Mouse (Mus musculus) erythroid progenitor cell, adult 5-6 weeks (primary cell): Measurements from ENCODE around the gene Brip1. TPM values are rescaled to one million over a fixed set of nuclear protein-coding genes. Genes with fewer than 3 reads are reported as not detected.
"Not testable (repeated sequence)": the region's sequence is repeated elsewhere in the genome, so short reads cannot be mapped to it uniquely, and the experiment has no call there.

Experiments used
- ATAC-seq: replicated peaks from 2 replicates; pipeline ENCODE4 v1.8.0; 2016; ENCODE audit warnings: moderate number of reproducible peaks, mild to moderate bottlenecking, moderate TSS enrichment, inconsistent platforms; ENCODE audit not compliant: poor library complexity, low FRiP score, severe bottlenecking
- total RNA-seq, 2 experiments: library from RNA; stranded (forward) in 1 of 2; stranded (reverse) in 1 of 2; fragments of 150-400 nt in 1 of 2; fragments of 186-747, 209-891 nt in 1 of 2; gene quantifications; 2 replicates each; pipeline versions ENCODE4 v1.2.3 to v1.2.4; 2015 to 2017; ENCODE audit warnings: low replicate concordance in 2 of 2

Gene Brip1
- total RNA-seq (2015; ENCODE audit: low replicate concordance), result 15.5 and 33.5 TPM in 2 replicates
- 16.7 and 19.6 TPM in 2 replicates for total RNA-seq (2017; ENCODE audit: low replicate concordance)

DNA sequence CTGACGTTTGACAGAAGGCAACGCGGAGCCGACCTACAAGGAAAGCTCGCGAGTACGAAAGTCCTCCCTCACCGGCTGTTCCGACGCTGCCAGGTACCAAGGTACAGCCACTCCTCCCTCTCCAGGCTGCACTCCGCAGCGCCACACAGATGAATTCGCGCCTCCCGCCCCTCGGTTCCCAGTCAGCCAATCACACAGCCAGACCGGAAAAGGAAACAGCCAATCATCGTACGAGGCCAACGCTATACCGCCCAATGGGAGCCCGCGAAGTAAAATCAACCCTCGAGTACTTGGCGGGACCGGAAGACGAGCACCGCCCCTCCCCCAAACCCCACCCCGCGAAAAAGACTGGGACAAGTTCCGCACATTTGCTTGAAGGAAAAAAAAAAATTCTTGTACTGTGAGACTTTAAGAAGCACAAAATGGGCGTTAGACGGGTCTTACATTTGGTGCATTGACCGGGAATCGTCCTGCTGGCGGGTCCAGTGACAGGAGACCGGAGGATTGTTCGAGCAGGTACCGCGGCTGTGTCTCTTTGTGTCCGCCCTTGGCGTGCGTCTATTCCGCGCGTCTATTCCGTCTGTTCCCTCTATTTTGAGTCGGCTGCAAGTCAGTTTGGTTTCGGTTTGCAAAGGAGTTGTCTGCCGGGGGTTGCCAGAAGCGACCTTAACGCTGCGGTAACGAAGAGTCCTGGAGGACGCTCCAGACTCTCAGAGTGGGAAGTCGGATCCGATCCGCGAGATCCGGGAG is at the start of gene Brip1:
Brip1 (minus strand) TSS at position 157 of the 750 bp plus-strand sequence.
- peak; percentile 98 for ATAC-seq

DNA sequence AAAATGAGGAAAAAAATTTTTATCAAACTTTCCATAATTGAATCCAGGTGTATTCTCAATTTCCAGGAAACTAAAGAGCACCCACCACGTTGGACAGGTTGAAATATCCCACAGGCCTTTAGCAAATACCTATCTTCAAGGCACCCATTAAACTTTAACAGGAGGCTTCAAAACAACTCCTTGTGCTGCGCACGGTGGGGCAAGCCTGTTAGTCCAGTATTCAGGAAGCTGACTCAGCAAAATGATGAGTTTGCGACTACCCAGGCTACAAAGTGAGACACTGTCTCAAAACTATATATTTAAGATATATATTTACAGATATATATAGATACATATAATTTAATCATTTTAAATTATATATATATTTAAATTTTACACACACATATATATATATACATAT is 31.5 kb upstream of the Brip1 start:
- ATAC-seq, result no peak

DNA sequence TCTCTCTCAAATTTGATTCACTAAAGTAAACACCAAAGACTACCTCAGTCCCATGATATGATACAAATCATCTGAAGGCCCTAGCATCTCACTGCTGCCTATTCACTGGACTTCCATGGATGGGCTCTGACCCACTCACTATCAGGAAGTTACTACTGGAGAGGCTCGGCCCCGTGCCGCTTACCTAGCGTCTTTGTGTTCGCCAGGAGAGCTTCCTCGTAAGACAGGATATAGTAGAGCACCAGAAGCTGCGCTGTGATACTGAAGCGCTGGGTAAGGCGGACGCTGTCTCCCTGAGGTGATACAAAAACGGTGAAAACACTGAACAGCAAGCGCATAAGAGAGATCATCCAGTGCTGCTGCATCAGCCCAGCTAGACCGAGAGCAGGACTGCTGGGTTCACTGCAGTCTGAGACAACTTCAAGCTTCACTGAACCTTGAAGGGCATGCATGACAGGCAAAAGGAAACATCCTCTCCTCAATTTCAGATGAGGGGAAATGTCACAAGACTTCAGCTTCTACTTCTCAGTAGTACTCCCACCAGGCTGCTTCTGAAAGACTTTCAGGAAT is 30.9 kb upstream of the Brip1 start:
- ATAC-seq, result no peak

DNA sequence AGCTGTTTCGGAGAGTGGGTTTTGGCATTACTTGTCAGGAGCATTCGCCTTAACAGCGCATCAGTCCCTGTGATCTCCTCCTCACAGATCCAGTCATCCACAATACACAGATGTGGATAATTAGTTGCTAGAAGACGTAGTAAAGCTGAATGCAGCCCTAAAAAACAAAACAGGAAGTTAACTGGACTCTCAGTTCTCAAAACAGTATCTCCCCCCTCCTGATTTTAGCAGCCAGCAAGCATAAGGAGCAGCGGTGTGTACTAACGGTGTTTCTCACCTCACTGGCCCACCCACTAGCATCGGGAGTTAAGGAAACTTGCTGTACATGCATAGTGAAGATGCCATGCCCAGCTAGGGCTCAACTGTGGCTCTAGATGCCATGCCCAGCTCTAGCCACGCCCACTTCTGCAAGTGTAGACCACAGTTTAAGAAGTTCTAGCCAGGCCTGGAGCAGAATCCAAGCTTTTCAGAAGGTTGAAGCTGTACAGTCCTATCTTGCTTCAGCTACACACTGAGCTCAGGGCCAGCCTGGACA is 25.7 kb upstream of the Brip1 start:
- no peak for ATAC-seq

DNA sequence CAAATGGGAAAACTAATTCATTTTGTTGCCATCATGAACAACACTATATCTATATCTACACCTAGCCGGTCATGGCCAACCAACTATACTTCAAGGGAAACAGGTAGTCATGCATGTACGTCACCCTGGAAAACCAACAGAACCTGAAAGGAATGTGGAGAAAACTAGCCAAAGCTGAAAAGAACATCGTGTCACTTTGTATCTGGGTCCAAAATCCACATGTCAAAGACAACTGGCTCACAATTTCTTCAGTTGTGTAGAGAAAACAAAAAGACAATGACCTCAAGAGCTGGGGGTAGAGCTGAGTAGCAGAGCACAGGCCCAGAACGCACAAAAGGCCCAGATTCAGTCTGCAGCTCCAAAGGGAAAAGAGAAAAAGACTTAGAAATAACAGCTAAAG is 24.8 kb upstream of the Brip1 start:
- no peak for ATAC-seq

DNA sequence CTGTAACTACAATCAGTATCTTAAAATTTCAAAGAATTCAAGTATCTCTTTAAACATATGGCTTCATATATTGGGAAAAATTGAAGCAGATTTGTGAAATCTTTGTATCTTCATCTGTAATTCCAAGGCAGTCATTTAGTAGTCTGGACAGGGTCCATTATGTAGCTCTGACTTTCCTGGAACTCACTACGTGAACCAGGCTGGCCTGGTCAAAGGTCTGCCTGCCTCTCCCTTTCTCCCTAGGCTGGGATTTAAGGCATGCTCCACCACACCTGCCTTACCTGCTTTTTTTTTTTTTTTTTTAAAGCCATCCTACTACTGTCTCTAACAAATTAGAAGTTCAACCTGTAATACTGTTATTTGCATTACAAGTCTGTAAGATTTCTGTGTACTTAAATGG is 10.8 kb upstream of the Brip1 start:
- ATAC-seq, result no peak

DNA sequence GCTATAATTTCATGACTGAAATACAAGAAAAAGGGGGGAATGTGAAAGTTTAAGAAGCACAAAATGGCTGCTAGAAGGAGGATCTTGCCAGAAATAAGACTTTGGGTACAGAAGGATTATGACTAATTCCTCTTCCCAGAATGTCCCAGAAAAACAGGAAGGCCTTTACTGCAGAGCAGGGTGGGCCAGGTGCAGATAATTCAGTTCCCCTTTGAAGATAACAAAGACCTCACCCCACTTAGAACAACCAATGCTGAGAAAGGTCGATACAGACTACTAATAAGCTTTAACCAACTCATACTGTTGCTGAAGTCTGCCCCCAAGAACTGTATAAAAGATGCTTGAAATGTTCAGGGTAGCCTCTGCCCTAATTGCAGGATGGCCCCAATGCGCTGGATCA is 8.1 kb upstream of the Brip1 start:
- no peak for ATAC-seq

DNA sequence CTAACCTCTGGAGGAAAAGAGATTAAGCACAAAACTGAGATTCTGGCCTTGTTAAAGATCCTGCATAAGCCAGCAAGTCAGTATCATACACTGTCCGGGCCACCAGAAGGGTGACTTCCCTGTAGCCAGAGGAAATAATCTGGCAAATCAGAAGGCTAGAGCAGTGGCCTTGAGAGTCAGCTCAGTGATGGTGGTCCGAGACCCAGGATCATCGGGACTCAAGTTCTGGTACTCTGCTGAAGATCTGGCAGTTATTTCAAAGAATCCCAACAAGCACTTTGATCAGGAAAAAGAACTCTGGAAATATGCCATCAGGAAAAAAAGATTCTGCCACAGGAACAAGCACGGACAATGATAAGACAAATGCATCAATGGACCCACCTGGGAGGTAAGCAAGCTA is 4.9 kb upstream of the Brip1 start:
- ATAC-seq, result no peak

DNA sequence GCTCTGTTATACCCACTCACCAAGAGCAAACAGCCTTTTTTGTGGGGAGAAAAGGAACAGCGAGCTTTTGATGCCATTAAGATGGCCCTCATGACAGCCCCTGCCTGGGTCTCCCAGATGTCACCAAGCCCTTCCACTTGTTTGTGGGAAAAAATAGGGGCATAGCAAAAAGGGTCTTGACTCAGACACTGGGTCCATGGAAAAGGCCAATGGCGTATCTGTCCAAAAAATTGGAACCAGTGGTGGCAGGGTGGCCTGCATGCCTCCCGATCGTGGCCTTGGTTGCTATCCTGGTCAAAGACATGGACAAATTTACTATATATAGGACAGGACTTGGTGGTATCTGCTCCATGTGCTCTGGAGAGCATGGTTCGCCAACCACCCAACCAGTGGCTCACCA is 4.0 kb upstream of the Brip1 start:
- no peak for ATAC-seq

DNA sequence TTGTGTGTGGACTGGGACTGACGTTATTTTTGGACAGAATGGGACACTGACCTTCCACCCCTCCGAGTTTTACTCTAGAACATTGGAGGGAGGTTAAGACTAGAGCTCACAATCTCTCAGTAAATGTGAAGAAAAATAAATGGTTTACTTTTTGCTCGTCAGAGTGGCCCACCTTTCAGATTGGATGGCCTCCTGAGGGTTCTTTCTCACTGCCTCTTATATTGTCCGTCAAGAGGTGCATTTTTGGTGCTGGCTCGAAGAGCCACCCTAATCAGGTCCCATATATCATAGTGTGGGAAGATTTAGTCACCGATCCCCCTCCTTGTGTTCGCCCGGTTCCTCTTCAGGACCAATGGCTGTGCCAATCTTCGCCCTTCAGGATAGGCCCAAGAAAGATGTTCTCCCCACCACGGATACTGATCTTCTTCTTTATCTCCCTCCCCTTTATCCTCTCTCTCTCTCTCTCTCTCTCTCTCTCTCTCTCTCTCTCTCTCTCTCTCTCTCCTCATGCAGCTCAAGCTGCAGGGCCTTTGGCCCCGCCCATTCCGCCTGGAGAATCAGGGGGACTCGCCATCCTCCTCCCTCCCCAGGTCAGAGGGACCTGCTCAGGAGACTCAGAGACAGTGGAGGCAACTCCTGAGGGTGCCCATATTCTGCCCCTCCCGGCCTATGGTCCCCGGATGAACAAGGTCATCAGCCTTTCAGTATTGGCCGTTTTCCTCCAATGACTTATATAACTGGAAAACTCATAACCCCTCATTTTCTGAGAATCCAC is 1.1 kb upstream of the Brip1 start:
- peak; percentile 45; the same call in 1 of the 2 replicates for ATAC-seq

DNA sequence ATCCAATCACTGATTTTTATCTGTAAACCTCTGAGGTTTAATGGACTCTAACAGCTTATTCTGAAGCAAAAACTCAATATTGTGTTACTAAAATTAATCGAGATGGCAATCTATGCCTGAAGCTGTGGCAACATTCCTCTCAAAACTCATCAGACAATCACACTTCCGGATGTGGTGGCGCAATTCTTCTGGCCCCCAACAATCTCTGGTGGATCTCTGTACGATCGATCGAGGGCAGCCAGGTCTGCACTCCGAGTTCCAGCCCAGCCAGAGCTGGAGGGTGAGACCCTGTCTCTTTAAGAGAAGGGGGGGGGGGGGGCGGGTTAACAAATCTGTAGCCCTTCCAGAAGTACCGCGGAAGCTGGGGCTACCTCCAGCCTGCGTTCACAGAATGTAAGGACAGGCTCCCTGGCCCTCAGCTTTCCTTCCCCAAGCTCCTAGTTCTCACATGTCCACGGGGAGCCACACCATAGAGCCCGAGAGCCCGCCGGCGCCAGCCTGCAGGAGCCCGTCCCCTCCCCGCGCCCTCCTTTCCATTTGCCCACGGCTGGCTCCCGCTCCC is 452 bp downstream of the Brip1 start:
- peak; percentile 64 for ATAC-seq

DNA sequence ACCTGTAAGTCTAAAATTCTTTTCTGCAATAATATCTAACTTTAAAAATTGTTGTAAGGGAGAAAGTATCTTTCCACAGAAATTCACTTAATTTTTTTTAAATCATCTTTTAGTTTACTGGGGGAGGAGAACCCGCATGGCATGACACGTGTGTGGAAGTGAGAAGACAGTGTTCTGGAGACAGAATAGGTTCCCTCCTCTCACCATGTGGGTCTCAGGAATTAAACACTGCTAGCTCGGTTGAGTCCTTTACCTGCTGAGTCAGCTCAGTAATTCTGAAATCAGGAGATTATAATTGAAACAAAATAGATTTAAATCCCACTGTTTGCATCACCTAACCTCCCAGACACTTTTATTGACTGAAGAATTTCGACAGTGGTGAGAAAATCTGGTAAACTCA is 1.3 kb downstream of the Brip1 start:
- ATAC-seq, result no peak

DNA sequence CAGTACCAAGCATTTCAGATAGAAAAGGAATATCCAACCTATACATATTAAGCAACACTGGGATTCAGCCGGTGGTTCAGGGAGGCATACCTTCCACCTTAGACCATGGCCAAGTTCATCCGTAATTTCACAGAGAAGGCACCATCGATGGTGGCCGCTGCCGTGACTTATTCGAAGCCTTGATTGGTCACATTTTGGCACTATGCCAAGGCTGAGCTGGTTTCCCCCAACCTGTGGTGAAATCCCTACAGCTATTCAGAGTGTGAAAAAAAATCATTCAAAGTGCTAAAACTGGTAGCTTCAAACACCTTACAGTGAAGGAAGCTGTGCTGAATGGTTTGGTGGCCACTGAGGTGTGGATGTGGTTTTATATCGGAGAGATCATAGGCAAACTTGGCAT is 15.8 kb downstream of the Brip1 start:
- not testable (repeated sequence) for ATAC-seq

DNA sequence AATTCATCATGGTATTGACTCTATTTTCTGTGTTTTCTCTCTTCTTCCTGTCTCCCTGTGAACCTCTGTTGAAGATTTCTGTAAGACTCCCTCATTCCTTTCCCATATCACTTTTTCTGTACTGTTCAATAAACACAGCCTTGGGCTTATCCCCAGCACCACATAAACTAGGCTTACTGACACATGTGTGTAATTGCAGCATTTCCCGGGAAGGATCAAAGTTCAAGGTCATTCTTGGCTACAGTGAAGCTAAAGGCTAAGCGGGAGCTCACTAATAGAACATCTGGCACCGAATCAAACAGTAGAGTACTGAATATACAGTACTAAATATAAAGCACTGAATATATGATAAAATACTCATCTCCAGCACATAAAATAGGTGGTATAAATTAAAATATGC is 25.2 kb downstream of the Brip1 start:
- no peak for ATAC-seq

DNA sequence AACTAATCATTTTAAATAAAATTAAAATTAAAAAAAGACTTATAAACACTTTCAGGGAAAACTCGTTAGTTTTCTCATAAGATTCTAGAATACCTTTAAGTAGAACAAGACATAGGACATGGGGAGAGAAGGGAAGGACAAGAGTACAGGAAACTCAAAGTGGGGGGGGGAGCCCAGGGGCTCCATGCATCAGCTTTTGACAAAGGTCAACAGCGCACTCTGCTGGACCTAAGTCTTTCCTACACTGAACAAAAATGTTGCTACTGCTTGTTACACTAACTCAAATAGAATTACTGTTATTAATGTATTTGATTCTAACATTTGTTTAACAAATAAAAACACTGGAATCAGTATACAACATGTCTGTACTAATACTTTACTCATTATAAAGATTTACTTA is 26.8 kb downstream of the Brip1 start:
- no peak for ATAC-seq

DNA sequence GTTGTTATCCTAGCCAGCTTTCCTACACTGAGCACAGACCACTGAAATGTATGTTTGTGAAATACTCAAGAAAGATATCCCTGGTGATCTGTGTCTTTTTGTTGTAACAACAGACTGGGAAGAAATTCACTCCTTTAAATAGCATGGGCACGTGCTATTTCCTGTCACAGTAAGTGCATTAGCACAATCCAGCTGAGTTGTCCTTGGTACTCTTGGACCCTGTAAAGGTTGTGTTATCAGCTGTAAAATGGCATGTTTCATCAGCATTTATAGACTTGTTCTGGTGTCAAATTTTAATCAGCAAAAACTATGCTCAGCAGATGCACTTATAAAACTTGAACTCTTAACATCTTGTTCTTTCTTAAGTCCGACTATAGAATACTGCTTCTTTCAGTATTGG is 30.2 kb downstream of the Brip1 start:
- no peak for ATAC-seq

DNA sequence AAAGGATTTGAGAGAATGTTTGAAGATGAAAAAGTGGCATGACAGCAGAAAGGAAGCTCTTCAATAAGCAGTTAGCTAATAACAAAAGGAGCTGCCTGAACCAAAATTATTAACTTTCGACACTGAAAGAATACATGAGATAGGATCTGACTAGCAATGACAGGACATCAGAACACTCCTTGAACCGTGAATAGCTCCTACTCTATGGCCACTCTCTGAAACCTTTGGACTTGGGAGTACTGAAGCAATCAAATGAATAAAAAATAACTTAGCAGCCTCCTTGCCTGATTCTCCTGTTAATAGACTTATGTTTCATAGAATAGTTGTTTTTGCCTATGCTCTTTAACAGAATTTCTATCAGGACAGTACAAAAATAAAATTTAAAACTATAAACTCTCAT is 40.7 kb downstream of the Brip1 start:
- no peak for ATAC-seq

DNA sequence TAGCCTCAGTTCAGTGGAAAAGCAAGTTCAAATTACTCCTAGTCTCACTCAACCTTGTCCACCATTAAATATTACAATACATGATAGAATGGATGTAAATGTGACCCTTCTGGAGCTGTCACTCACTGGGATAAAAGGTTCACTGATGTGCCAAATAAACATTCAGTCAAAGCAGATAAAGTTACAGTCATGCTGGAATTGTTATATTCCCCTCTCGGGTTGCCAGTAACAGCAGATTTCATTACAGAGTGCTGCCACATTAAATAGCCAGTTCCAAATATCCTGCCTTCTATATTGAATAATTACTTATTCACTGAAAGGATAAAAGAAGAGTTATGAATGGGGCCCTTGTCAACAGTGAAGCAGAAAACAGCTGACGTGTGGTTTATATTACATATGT is 42.0 kb downstream of the Brip1 start:
- ATAC-seq, result no peak

DNA sequence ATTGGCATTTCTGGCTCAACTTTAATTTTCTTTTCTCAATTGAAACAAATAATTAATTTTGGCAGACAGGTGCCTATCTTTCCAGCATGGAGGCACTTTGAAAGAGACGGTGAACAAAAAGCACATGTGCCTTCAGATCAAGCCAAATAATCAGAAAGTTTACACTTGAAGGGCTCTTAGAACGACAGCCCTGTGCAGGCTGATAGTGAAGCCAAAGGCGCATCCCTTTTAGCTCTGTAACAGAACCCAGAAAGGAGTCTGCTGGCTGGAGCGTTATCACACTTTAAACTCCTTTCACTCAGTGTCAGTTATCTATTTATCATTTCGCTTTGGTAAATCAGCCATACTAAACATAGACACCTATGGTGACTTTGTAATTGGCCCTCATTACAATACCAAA is 45.4 kb downstream of the Brip1 start:
- no peak for ATAC-seq

DNA sequence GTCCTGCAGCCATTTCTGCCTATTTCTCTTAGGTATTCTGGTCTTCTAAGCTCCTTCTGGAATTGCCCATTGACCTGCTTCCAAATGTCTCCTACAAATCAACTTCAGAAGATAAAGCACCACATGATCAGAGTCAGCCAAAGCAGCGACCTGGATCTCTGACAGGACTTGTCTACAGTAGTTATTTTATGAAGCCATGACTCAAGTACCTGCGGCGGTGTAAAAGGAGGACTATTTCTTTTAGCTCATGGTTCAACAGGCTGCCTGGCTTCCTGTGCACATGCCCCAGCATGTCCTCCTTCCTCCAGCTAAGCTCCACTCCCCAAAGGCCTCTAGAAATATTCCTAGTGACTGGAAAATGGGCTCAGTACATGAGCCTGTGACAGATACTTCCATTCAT is 69.7 kb downstream of the Brip1 start:
- ATAC-seq, result no peak
